Mouse (Mus musculus): Measurements from ENCODE around the gene Pde12. TPM values are rescaled to one million over a fixed set of nuclear protein-coding genes. Genes with fewer than 3 reads are reported as not detected.
"Not testable (repeated sequence)": the region's sequence is repeated elsewhere in the genome, so short reads cannot be mapped to it uniquely, and the experiment has no call there.

Gene Pde12
- polyA plus RNA-seq, 1 experiment from 2014 or later = 8.1 TPM

- not testable (repeated sequence) for ATAC-seq (replicated peaks; ENCODE audit: extremely low read depth, insufficient read depth, low FRiP score); H3K36me3 ChIP-seq (ENCODE audit: control insufficient read depth, insufficient read depth); H3K4me2 ChIP-seq (ENCODE audit: low read depth, low read length); H3K9ac ChIP-seq (ENCODE audit: low read length); H3K27ac ChIP-seq (ENCODE audit: low read length); H3K9me3 ChIP-seq (replicated peaks; ENCODE audit: control insufficient read depth, low read length); H3K27me3 ChIP-seq (ENCODE audit: control insufficient read depth, insufficient read depth, low read length); H3K4me3 ChIP-seq (ENCODE audit: low read length)
- WGBS = 59% methylated on average over 17 of the region's 17 CpGs
- peaks cover 12% of the 10 kb centered on the region for H3K4me1 ChIP-seq (ENCODE audit: control insufficient read depth, insufficient read depth, low read length)
These were observed 2.4 kb upstream of the Pde12 start for GRCm38 (mm10) chr14:26671870-26672615.

GRCm38 (mm10) chr14:26670964-26671363, 1.3 kb upstream of the Pde12 start:
- H3K27me3 ChIP-seq (ENCODE audit: control insufficient read depth, insufficient read depth, low read length) = no peaks in the 10 kb centered on the region
- H3K36me3 ChIP-seq (ENCODE audit: control insufficient read depth, insufficient read depth) = no peaks in the 10 kb centered on the region
- no peak for ATAC-seq (replicated peaks; ENCODE audit: extremely low read depth, insufficient read depth, low FRiP score)
- no peak overlapping the region for H3K4me3 ChIP-seq (ENCODE audit: low read length)
- no peak overlapping the region for H3K4me2 ChIP-seq (ENCODE audit: low read depth, low read length)
- no peaks in the 10 kb centered on the region for H3K9me3 ChIP-seq (replicated peaks; ENCODE audit: control insufficient read depth, low read length)
- H3K4me1 ChIP-seq (ENCODE audit: control insufficient read depth, insufficient read depth, low read length) = peaks cover 17% of the 10 kb centered on the region
- H3K27ac ChIP-seq (ENCODE audit: low read length) = no peak overlapping the region
- H3K9ac ChIP-seq (ENCODE audit: low read length) = no peak overlapping the region

- H3K9me3 ChIP-seq (replicated peaks; ENCODE audit: control insufficient read depth, low read length) = no peaks in the 10 kb centered on the region
- H3K4me3 ChIP-seq (ENCODE audit: low read length) = peak overlapping the region; percentile 85
- peaks cover 17% of the 10 kb centered on the region for H3K4me1 ChIP-seq (ENCODE audit: control insufficient read depth, insufficient read depth, low read length)
- peaks cover 9% of the 10 kb centered on the region for H3K36me3 ChIP-seq (ENCODE audit: control insufficient read depth, insufficient read depth)
- under 1% methylated on average over 73 of the region's 73 CpGs for WGBS
- peak overlapping the region; percentile 91 for H3K9ac ChIP-seq (ENCODE audit: low read length)
- no peaks in the 10 kb centered on the region for H3K27me3 ChIP-seq (ENCODE audit: control insufficient read depth, insufficient read depth, low read length)
- H3K27ac ChIP-seq (ENCODE audit: low read length) = peak overlapping the region; percentile 92
- ATAC-seq (replicated peaks; ENCODE audit: extremely low read depth, insufficient read depth, low FRiP score) = peak; percentile 18
- peak overlapping the region; percentile 80 for H3K4me2 ChIP-seq (ENCODE audit: low read depth, low read length)
These were observed 1.1 kb downstream of the Pde12 start for GRCm38 (mm10) chr14:26668371-26669291.

- Histone ChIP-seq H3K27me3 (ENCODE audit: control insufficient read depth, insufficient read depth, low read length) (no peaks in the 10 kb centered on the region), H3K27ac (ENCODE audit: low read length) (peak overlapping the region; percentile 92; the same call in 1 of the 2 replicates), H3K4me2 (ENCODE audit: low read depth, low read length) (peak overlapping the region; percentile 80), H3K4me3 (ENCODE audit: low read length) (peak overlapping the region; percentile 85), H3K36me3 (ENCODE audit: control insufficient read depth, insufficient read depth) (peaks cover 9% of the 10 kb centered on the region), H3K4me1 (ENCODE audit: control insufficient read depth, insufficient read depth, low read length) (peaks cover 17% of the 10 kb centered on the region), H3K9me3 (replicated peaks; ENCODE audit: control insufficient read depth, low read length) (no peaks in the 10 kb centered on the region), H3K9ac (ENCODE audit: low read length) (peak overlapping the region; percentile 91)
- 17% methylated on average over 6 of the region's 6 CpGs for WGBS
- no peak for ATAC-seq (replicated peaks; ENCODE audit: extremely low read depth, insufficient read depth, low FRiP score)
These were observed 1.7 kb downstream of the Pde12 start for GRCm38 (mm10) chr14:26667991-26668370.

GRCm38 (mm10) chr14:26663851-26664250, 5.8 kb downstream of the Pde12 start:
- Histone ChIP-seq H3K4me1 (ENCODE audit: control insufficient read depth, insufficient read depth, low read length) (peaks cover 12% of the 10 kb centered on the region), H3K4me2 (ENCODE audit: low read depth, low read length) (no peak overlapping the region), H3K4me3 (ENCODE audit: low read length) (no peak overlapping the region), H3K36me3 (ENCODE audit: control insufficient read depth, insufficient read depth) (peaks cover 9% of the 10 kb centered on the region), H3K9me3 (replicated peaks; ENCODE audit: control insufficient read depth, low read length) (no peaks in the 10 kb centered on the region), H3K9ac (ENCODE audit: low read length) (no peak overlapping the region), H3K27me3 (ENCODE audit: control insufficient read depth, insufficient read depth, low read length) (no peaks in the 10 kb centered on the region), H3K27ac (ENCODE audit: low read length) (no peak overlapping the region)
- ATAC-seq (replicated peaks; ENCODE audit: extremely low read depth, insufficient read depth, low FRiP score) = no peak
- WGBS = 92% methylated on average over 2 of the region's 2 CpGs

GRCm38 (mm10) chr14:26662488-26662887, 7.2 kb downstream of the Pde12 start:
- no peaks in the 10 kb centered on the region for H3K27me3 ChIP-seq (ENCODE audit: control insufficient read depth, insufficient read depth, low read length)
- H3K4me1 ChIP-seq (ENCODE audit: control insufficient read depth, insufficient read depth, low read length) = peaks cover 6% of the 10 kb centered on the region
- H3K9ac ChIP-seq (ENCODE audit: low read length) = no peak overlapping the region
- ATAC-seq (replicated peaks; ENCODE audit: extremely low read depth, insufficient read depth, low FRiP score) = no peak
- 66% methylated on average over 2 of the region's 2 CpGs for WGBS
- H3K36me3 ChIP-seq (ENCODE audit: control insufficient read depth, insufficient read depth) = peaks cover 11% of the 10 kb centered on the region
- H3K27ac ChIP-seq (ENCODE audit: low read length) = no peak overlapping the region
- H3K9me3 ChIP-seq (replicated peaks; ENCODE audit: control insufficient read depth, low read length) = no peaks in the 10 kb centered on the region
- no peak overlapping the region for H3K4me3 ChIP-seq (ENCODE audit: low read length)
- no peak overlapping the region for H3K4me2 ChIP-seq (ENCODE audit: low read depth, low read length)

- 51% methylated on average over 3 of the region's 3 CpGs for WGBS
- peaks cover 4% of the 10 kb centered on the region for H3K4me1 ChIP-seq (ENCODE audit: control insufficient read depth, insufficient read depth, low read length)
- no peaks in the 10 kb centered on the region for H3K9me3 ChIP-seq (replicated peaks; ENCODE audit: control insufficient read depth, low read length)
- ATAC-seq (replicated peaks; ENCODE audit: extremely low read depth, insufficient read depth, low FRiP score) = no peak
- H3K4me3 ChIP-seq (ENCODE audit: low read length) = no peak overlapping the region
- H3K9ac ChIP-seq (ENCODE audit: low read length) = no peak overlapping the region
- no peak overlapping the region for H3K27ac ChIP-seq (ENCODE audit: low read length)
- H3K4me2 ChIP-seq (ENCODE audit: low read depth, low read length) = no peak overlapping the region
- no peaks in the 10 kb centered on the region for H3K27me3 ChIP-seq (ENCODE audit: control insufficient read depth, insufficient read depth, low read length)
- peaks cover 15% of the 10 kb centered on the region for H3K36me3 ChIP-seq (ENCODE audit: control insufficient read depth, insufficient read depth)
These were observed 7.7 kb downstream of the Pde12 start for GRCm38 (mm10) chr14:26662016-26662415.

GRCm38 (mm10) chr14:26660233-26660632, 9.4 kb downstream of the Pde12 start:
- Histone ChIP-seq H3K4me3 (ENCODE audit: low read length) (no peak overlapping the region), H3K4me2 (ENCODE audit: low read depth, low read length) (no peak overlapping the region), H3K27me3 (ENCODE audit: control insufficient read depth, insufficient read depth, low read length) (no peaks in the 10 kb centered on the region), H3K9me3 (replicated peaks; ENCODE audit: control insufficient read depth, low read length) (no peaks in the 10 kb centered on the region), H3K27ac (ENCODE audit: low read length) (no peak overlapping the region), H3K36me3 (ENCODE audit: control insufficient read depth, insufficient read depth) (peaks cover 22% of the 10 kb centered on the region), H3K9ac (ENCODE audit: low read length) (no peak overlapping the region), H3K4me1 (ENCODE audit: control insufficient read depth, insufficient read depth, low read length) (no peaks in the 10 kb centered on the region)
- WGBS = 90% methylated on average over 1 of the region's 1 CpGs
- ATAC-seq (replicated peaks; ENCODE audit: extremely low read depth, insufficient read depth, low FRiP score) = no peak

- H3K36me3 ChIP-seq (ENCODE audit: control insufficient read depth, insufficient read depth) = peaks cover 30% of the 10 kb centered on the region
- no peaks in the 10 kb centered on the region for H3K4me1 ChIP-seq (ENCODE audit: control insufficient read depth, insufficient read depth, low read length)
- H3K9ac ChIP-seq (ENCODE audit: low read length) = no peak overlapping the region
- no peaks in the 10 kb centered on the region for H3K27me3 ChIP-seq (ENCODE audit: control insufficient read depth, insufficient read depth, low read length)
- ATAC-seq (replicated peaks; ENCODE audit: extremely low read depth, insufficient read depth, low FRiP score) = no peak
- H3K4me3 ChIP-seq (ENCODE audit: low read length) = no peak overlapping the region
- no peak overlapping the region for H3K4me2 ChIP-seq (ENCODE audit: low read depth, low read length)
- H3K9me3 ChIP-seq (replicated peaks; ENCODE audit: control insufficient read depth, low read length) = no peaks in the 10 kb centered on the region
- no peak overlapping the region for H3K27ac ChIP-seq (ENCODE audit: low read length)
These were observed 11.5 kb downstream of the Pde12 start for GRCm38 (mm10) chr14:26658178-26658577.

Data from heart, embryonic 16.5 days (tissue).